Mouse (Mus musculus): ENCODE results near the gene Kcne1.

DNA sequence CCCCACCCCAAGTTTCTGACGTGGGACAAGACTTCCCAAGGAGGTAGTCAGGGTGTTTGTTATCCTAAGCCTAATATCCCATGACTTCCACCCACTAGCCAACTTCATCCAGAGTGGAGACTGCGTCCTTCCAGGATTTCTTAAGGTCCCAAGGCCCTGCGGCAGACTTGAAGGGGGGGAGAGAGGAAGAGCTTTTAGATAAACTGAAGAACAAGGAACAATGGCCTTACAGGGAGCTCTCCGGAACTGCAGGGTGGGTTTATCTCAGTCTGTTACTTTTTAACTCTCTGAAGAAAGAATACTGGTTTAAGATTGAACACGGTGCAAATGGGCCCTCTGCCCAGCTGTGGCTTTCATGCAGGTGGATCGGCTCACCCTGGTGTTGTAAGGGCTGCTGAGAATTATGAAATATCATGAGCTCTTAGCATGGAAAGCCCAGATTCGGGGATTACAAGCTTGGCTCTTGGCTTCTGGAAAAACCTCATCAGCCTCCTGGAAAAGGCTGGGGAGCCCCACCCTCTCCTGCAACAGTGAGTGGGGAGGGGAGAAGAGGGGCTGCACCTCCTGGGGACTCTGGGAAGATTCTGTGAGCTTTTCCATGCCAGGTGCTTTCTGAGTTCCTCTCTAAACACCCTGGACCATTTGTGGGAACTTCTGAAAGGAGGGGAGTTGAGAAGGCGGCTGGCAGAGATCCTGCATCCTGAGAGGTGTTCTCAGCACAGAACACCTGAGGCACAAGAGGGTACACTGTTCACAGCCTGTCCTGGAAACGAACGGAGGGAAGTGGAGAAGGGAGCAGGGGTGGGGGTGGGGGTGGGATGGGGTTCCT, 38.7 kb upstream of the Kcne1 start:
- TF ChIP-seq CTCF (conservative IDR thresholded peaks at IDR 0.05; ENCODE audit: insufficient read depth, insufficient read length, low read depth, low read length) (no peak), POLR2A (IDR thresholded peaks at IDR 0.05; ENCODE audit: low read depth, low read length) (no peak)
